Mouse (Mus musculus): ENCODE results near the gene Hoxa4. TPM values are rescaled to one million over a fixed set of nuclear protein-coding genes. Genes with fewer than 3 reads are reported as not detected.

The Hoxa4 gene
- polyA plus RNA-seq, 1 experiment from 2014 or later, result 1.6 TPM

GRCm38 (mm10) chr6:52170166-52170897, 21.2 kb downstream of the Hoxa4 start:
- peak overlapping the region; percentile 5; the same call in 1 of the 2 replicates for H3K9ac ChIP-seq (ENCODE audit: low read depth, low read length)
- peak overlapping the region; percentile 36 for H3K4me2 ChIP-seq (ENCODE audit: low read length)
- no peak for DNase-seq (ENCODE audit: low spot score)
- H3K4me3 ChIP-seq (replicated peaks; ENCODE audit: low read depth, low read length), result no peak overlapping the region
- WGBS, result 18% methylated on average over 40 of the region's 40 CpGs
- H3K9me3 ChIP-seq (replicated peaks; ENCODE audit: low read length), result no peaks in the 10 kb centered on the region
- H3K27me3 ChIP-seq (ENCODE audit: insufficient read depth, low read length), result no peaks in the 10 kb centered on the region
- H3K27ac ChIP-seq, result peak overlapping the region; percentile 85
- ATAC-seq (replicated peaks; ENCODE audit: low FRiP score, low read depth), result no peak
- peaks cover 49% of the 10 kb centered on the region for H3K4me1 ChIP-seq (replicated peaks; ENCODE audit: insufficient read depth, low read length)
- H3K36me3 ChIP-seq (ENCODE audit: insufficient read depth, low read length), result no peaks in the 10 kb centered on the region
- no peak for TF ChIP-seq CTCF (IDR thresholded peaks at IDR 0.05; ENCODE audit: low read depth)

- H3K9ac ChIP-seq (ENCODE audit: low read depth, low read length), result no peak overlapping the region; the same call in 1 of the 2 replicates
- peak overlapping the region; percentile 36 for H3K4me2 ChIP-seq (ENCODE audit: low read length)
- H3K9me3 ChIP-seq (replicated peaks; ENCODE audit: low read length), result no peaks in the 10 kb centered on the region
- ATAC-seq (replicated peaks; ENCODE audit: low FRiP score, low read depth) (no peak), DNase-seq (ENCODE audit: low spot score) (peak; percentile 66)
- no peak for TF ChIP-seq CTCF (IDR thresholded peaks at IDR 0.05; ENCODE audit: low read depth)
- H3K4me1 ChIP-seq (replicated peaks; ENCODE audit: insufficient read depth, low read length), result peaks cover 51% of the 10 kb centered on the region
- no peaks in the 10 kb centered on the region for H3K36me3 ChIP-seq (ENCODE audit: insufficient read depth, low read length)
- no peaks in the 10 kb centered on the region for H3K27me3 ChIP-seq (ENCODE audit: insufficient read depth, low read length)
- WGBS, result 35% methylated on average over 16 of the region's 16 CpGs
- H3K4me3 ChIP-seq (replicated peaks; ENCODE audit: low read depth, low read length), result no peak overlapping the region
- H3K27ac ChIP-seq, result peak overlapping the region; percentile 85
Observed at GRCm38 (mm10) chr6:52169499-52170165, 21.9 kb downstream of the Hoxa4 start.

GRCm38 (mm10) chr6:52168191-52169055, 23.1 kb downstream of the Hoxa4 start:
- no peak for TF ChIP-seq CTCF (IDR thresholded peaks at IDR 0.05; ENCODE audit: low read depth)
- ATAC-seq (replicated peaks; ENCODE audit: low FRiP score, low read depth) (no peak), DNase-seq (ENCODE audit: low spot score) (peak; percentile 76)
- WGBS, result 21% methylated on average over 42 of the region's 42 CpGs
- Histone ChIP-seq H3K27me3 (ENCODE audit: insufficient read depth, low read length) (no peaks in the 10 kb centered on the region), H3K9ac (ENCODE audit: low read depth, low read length) (peak overlapping the region; percentile 52), H3K9me3 (replicated peaks; ENCODE audit: low read length) (no peaks in the 10 kb centered on the region), H3K27ac (peak overlapping the region; percentile 73), H3K36me3 (ENCODE audit: insufficient read depth, low read length) (no peaks in the 10 kb centered on the region), H3K4me1 (replicated peaks; ENCODE audit: insufficient read depth, low read length) (peaks cover 61% of the 10 kb centered on the region), H3K4me2 (ENCODE audit: low read length) (peak overlapping the region; percentile 41), H3K4me3 (replicated peaks; ENCODE audit: low read depth, low read length) (0 out of 2 replicates have a peak overlapping the region, but pooled peaks have one; percentile 8)

- no peak for TF ChIP-seq CTCF (IDR thresholded peaks at IDR 0.05; ENCODE audit: low read depth)
- no peak overlapping the region for H3K9ac ChIP-seq (ENCODE audit: low read depth, low read length)
- no peak for ATAC-seq (replicated peaks; ENCODE audit: low FRiP score, low read depth)
- DNase-seq (ENCODE audit: low spot score), result no peak
- H3K4me3 ChIP-seq (replicated peaks; ENCODE audit: low read depth, low read length), result no peak overlapping the region
- 0 out of 2 replicates have a peak overlapping the region, but pooled peaks have one; percentile 6 for H3K27ac ChIP-seq
- H3K4me1 ChIP-seq (replicated peaks; ENCODE audit: insufficient read depth, low read length), result peaks cover 59% of the 10 kb centered on the region
- H3K4me2 ChIP-seq (ENCODE audit: low read length), result peak overlapping the region; percentile 41; the same call in 1 of the 2 replicates
- H3K27me3 ChIP-seq (ENCODE audit: insufficient read depth, low read length), result no peaks in the 10 kb centered on the region
- H3K36me3 ChIP-seq (ENCODE audit: insufficient read depth, low read length), result no peaks in the 10 kb centered on the region
- 47% methylated on average over 14 of the region's 14 CpGs for WGBS
- H3K9me3 ChIP-seq (replicated peaks; ENCODE audit: low read length), result no peaks in the 10 kb centered on the region
Observed at GRCm38 (mm10) chr6:52167736-52168161, 23.8 kb downstream of the Hoxa4 start.

GRCm38 (mm10) chr6:52167176-52167575, 24.4 kb downstream of the Hoxa4 start:
- peak overlapping the region; percentile 48; the same call in 1 of the 2 replicates for H3K27ac ChIP-seq
- peak overlapping the region; percentile 41; the same call in 1 of the 2 replicates for H3K4me2 ChIP-seq (ENCODE audit: low read length)
- H3K4me3 ChIP-seq (replicated peaks; ENCODE audit: low read depth, low read length), result no peak overlapping the region
- no peak for ATAC-seq (replicated peaks; ENCODE audit: low FRiP score, low read depth)
- DNase-seq (ENCODE audit: low spot score), result no peak
- no peaks in the 10 kb centered on the region for H3K27me3 ChIP-seq (ENCODE audit: insufficient read depth, low read length)
- 84% methylated on average over 1 of the region's 1 CpGs for WGBS
- H3K9me3 ChIP-seq (replicated peaks; ENCODE audit: low read length), result no peaks in the 10 kb centered on the region
- no peak for TF ChIP-seq CTCF (IDR thresholded peaks at IDR 0.05; ENCODE audit: low read depth)
- no peaks in the 10 kb centered on the region for H3K36me3 ChIP-seq (ENCODE audit: insufficient read depth, low read length)
- H3K9ac ChIP-seq (ENCODE audit: low read depth, low read length), result no peak overlapping the region
- H3K4me1 ChIP-seq (replicated peaks; ENCODE audit: insufficient read depth, low read length), result peaks cover 59% of the 10 kb centered on the region
